19 mouse cellular contexts compared by ENCODE assay signal in genomic region chr17:72561471-72561870, GRCm38 (mm10). TPM values are rescaled to one million over a fixed set of nuclear protein-coding genes. Genes with fewer than 3 reads are reported as not detected.
DNase-seq lines count a peak whose midpoint lies in the region; ATAC-seq and TF ChIP-seq lines count a peak whose summit lies in the region.
"Had no signal": no experiment of that assay in that cellular context is flagged by ENCODE, and none has a peak within 500 bp of the region (broad histone marks: within the 10 kb centered on the region; RNA-seq: fewer than 3 reads in every experiment).

No protein-coding gene starts in this region.

- no peak overlapping the region for H3K4me3 ChIP-seq in forebrain, embryonic 15.5 days
- no peak overlapping the region for H3K4me3 ChIP-seq in forebrain, embryonic 10.5 days
- no peak overlapping the region for H3K4me3 ChIP-seq in forebrain, postnatal 0 days (ENCODE audit: low read depth, low read length)
- no peak overlapping the region for H3K4me3 ChIP-seq in hindbrain, postnatal 0 days (ENCODE audit: low read length)
- H3K4me3 ChIP-seq: embryonic facial prominence, embryonic 10.5 days; heart, embryonic 13.5 days; hindbrain, embryonic 15.5 days had no signal

- no peaks in the 10 kb centered on the region for H3K36me3 ChIP-seq in forebrain, embryonic 15.5 days
- no peaks in the 10 kb centered on the region for H3K36me3 ChIP-seq in forebrain, embryonic 10.5 days (replicated peaks)
- no peaks in the 10 kb centered on the region for H3K36me3 ChIP-seq in forebrain, postnatal 0 days (ENCODE audit: insufficient read depth)
- H3K36me3 ChIP-seq in hindbrain, postnatal 0 days (ENCODE audit: insufficient read depth, low read length) = no peaks in the 10 kb centered on the region
- H3K36me3 ChIP-seq: embryonic facial prominence, embryonic 10.5 days; heart, embryonic 13.5 days; hindbrain, embryonic 15.5 days had no signal

- no peaks in the 10 kb centered on the region for H3K9me3 ChIP-seq in forebrain, embryonic 15.5 days
- peaks cover 7% of the 10 kb centered on the region; the same call in 1 of the 2 replicates for H3K9me3 ChIP-seq in forebrain, embryonic 10.5 days
- H3K9me3 ChIP-seq in forebrain, postnatal 0 days (ENCODE audit: low read length) = no peaks in the 10 kb centered on the region
- no peaks in the 10 kb centered on the region for H3K9me3 ChIP-seq in hindbrain, postnatal 0 days (ENCODE audit: low read length)
- H3K9me3 ChIP-seq: heart, embryonic 13.5 days; hindbrain, embryonic 15.5 days had no signal

- H3K27ac ChIP-seq in forebrain, embryonic 15.5 days (replicated peaks) = no peak overlapping the region
- H3K27ac ChIP-seq in forebrain, embryonic 10.5 days = no peak overlapping the region
- H3K27ac ChIP-seq in forebrain, postnatal 0 days (ENCODE audit: low read depth, low read length) = no peak overlapping the region
- no peak overlapping the region for H3K27ac ChIP-seq in hindbrain, postnatal 0 days
- H3K27ac ChIP-seq: embryonic facial prominence, embryonic 10.5 days; heart, embryonic 13.5 days; hindbrain, embryonic 15.5 days had no signal

- ATAC-seq in forebrain, embryonic 15.5 days (replicated peaks) = peak; percentile 73; the same call in 1 of the 2 replicates
- ATAC-seq in forebrain, postnatal 0 days = peak; percentile 81
- ATAC-seq in hindbrain, postnatal 0 days = no peak
- ATAC-seq: inflammation-experienced regulatory T-cells, adult 6 months; intestine, postnatal 0 days had no signal

- no peak overlapping the region for H3K9ac ChIP-seq in forebrain, embryonic 15.5 days (replicated peaks)
- H3K9ac ChIP-seq in forebrain, postnatal 0 days = no peak overlapping the region
- no peak overlapping the region for H3K9ac ChIP-seq in hindbrain, postnatal 0 days (replicated peaks; ENCODE audit: low read length)
- H3K9ac ChIP-seq: heart, embryonic 13.5 days; hindbrain, embryonic 15.5 days had no signal

- no peak overlapping the region for H3K4me2 ChIP-seq in forebrain, embryonic 15.5 days (replicated peaks)
- H3K4me2 ChIP-seq in forebrain, postnatal 0 days (ENCODE audit: low read depth) = no peak overlapping the region
- H3K4me2 ChIP-seq in hindbrain, postnatal 0 days (ENCODE audit: low read depth, low read length) = no peak overlapping the region
- H3K4me2 ChIP-seq: heart, embryonic 13.5 days; hindbrain, embryonic 15.5 days had no signal

- WGBS in forebrain, embryonic 15.5 days = 8% methylated on average over 3 of the region's 3 CpGs
- WGBS in forebrain, embryonic 10.5 days = 68% methylated on average over 3 of the region's 3 CpGs
- 21% methylated on average over 3 of the region's 3 CpGs for WGBS in forebrain, postnatal 0 days
- WGBS in hindbrain, postnatal 0 days = 33% methylated on average over 3 of the region's 3 CpGs

- no peak for DNase-seq in forebrain, embryonic 10.5 days (ENCODE audit: extremely low spot score, low spot score)
- DNase-seq in ES-CJ7 (ENCODE audit: low read depth, low spot score) (peak; percentile 41), ZHBTc4 (ENCODE audit: low read depth, low spot score) (peak; percentile 65)
- peak; percentile 35 for DNase-seq in forebrain, postnatal 0 days
- DNase-seq in hindbrain, postnatal 0 days (ENCODE audit: low spot score) = no peak
- DNase-seq in right cerebral cortex, postnatal 25 days = no peak
- DNase-seq: adrenal gland, postnatal 10 days; cerebellum, adult 2 months; cerebellum, postnatal 10 days; gastrocnemius, postnatal 14 days; heart, postnatal 36 days had no signal

- H3K4me1 ChIP-seq in forebrain, embryonic 15.5 days = peaks cover 13% of the 10 kb centered on the region
- peaks cover 22% of the 10 kb centered on the region for H3K4me1 ChIP-seq in forebrain, embryonic 10.5 days
- no peaks in the 10 kb centered on the region for H3K4me1 ChIP-seq in forebrain, postnatal 0 days (ENCODE audit: insufficient read depth)
- H3K4me1 ChIP-seq in hindbrain, postnatal 0 days (ENCODE audit: insufficient read depth, low read length) = no peaks in the 10 kb centered on the region
- H3K4me1 ChIP-seq: embryonic facial prominence, embryonic 10.5 days; heart, embryonic 13.5 days; hindbrain, embryonic 15.5 days had no signal

- no peaks in the 10 kb centered on the region for H3K27me3 ChIP-seq in forebrain, embryonic 15.5 days
- H3K27me3 ChIP-seq in forebrain, embryonic 10.5 days (ENCODE audit: poor library complexity, severe bottlenecking) = no peaks in the 10 kb centered on the region
- no peaks in the 10 kb centered on the region for H3K27me3 ChIP-seq in forebrain, postnatal 0 days (ENCODE audit: insufficient read depth, low read length)
- H3K27me3 ChIP-seq in hindbrain, postnatal 0 days (ENCODE audit: insufficient read depth, low read length) = no peaks in the 10 kb centered on the region
- H3K27me3 ChIP-seq: CH12.LX; heart, embryonic 13.5 days; hindbrain, embryonic 15.5 days had no signal

- no peak for TF ChIP-seq CTCF in forebrain, postnatal 0 days (IDR thresholded peaks at IDR 0.05; ENCODE audit: low read depth)
- TF ChIP-seq CTCF in hindbrain, postnatal 0 days (IDR thresholded peaks at IDR 0.05; ENCODE audit: low read depth) = no peak

RNA-seq across cellular contexts. Expression of gene Alk, which starts 43.0 kb away (rescaled TPM):
- polyA plus RNA-seq in forebrain, embryonic 15.5 days (2015; fragmentation: Nextera tagmentation; extraction: Ambion mirVana) = 2.6 and 2.7 TPM in 2 replicates
- 0.09 and 0.14 TPM in 2 replicates for polyA plus RNA-seq in forebrain, embryonic 10.5 days (2016; fragmentation: Nextera tagmentation; extraction: Ambion mirVana)
- total RNA-seq in forebrain, postnatal 0 days (2014; rRNA removed) = 5.5 and 8.8 TPM in 2 replicates
- 0.48 and 1.6 TPM in 2 replicates for polyA plus RNA-seq in forebrain, postnatal 0 days (2015; fragmentation: Nextera tagmentation; extraction: Ambion mirVana)
- total RNA-seq in hindbrain, postnatal 0 days (2014; rRNA removed) = 17.1 and 17.4 TPM in 2 replicates
- polyA plus RNA-seq in hindbrain, postnatal 0 days (2015; fragmentation: Nextera tagmentation; extraction: Ambion mirVana) = 3.4 and 4.0 TPM in 2 replicates
- total RNA-seq: gastrocnemius, adult 18-20 months; heart, postnatal 36 days had no signal

Comparison
In these comparisons a context has a peak if more than half of its experiments do, and no peak if none do; other contexts are left out.
1. DNase-seq: peak in ES-CJ7 (single experiment), ZHBTc4 (single experiment) and forebrain, postnatal 0 days (single experiment); none in forebrain, embryonic 10.5 days (single experiment), hindbrain, postnatal 0 days (single experiment) and right cerebral cortex, postnatal 25 days (single experiment).